Mouse (Mus musculus): Measurements from ENCODE around the gene Ramac. TPM values are rescaled to one million over a fixed set of nuclear protein-coding genes. Genes with fewer than 3 reads are reported as not detected.

Gene Ramac
- total and polyA plus RNA-seq, 3 experiments, result 30.8 to 134 (median 56.8) TPM

GRCm38 (mm10) chr7:81777667-81778218 is 15.0 kb downstream of the Ramac start:
- no peak for TF ChIP-seq HCFC1 (IDR thresholded peaks at IDR 0.05; ENCODE audit: low read depth, low read length)
- TF ChIP-seq EP300 (IDR thresholded peaks at IDR 0.05; ENCODE audit: low read length), result no peak
- peak; percentile 56 for TF ChIP-seq RAD21 (IDR thresholded peaks at IDR 0.05; ENCODE audit: low read depth, low read length)
- TF ChIP-seq NELFE (IDR thresholded peaks at IDR 0.05; ENCODE audit: low read depth, low read length), result no peak
- peak; percentile 70 for TF ChIP-seq ZNF384 (IDR thresholded peaks at IDR 0.05; ENCODE audit: low read depth, low read length)
- TF ChIP-seq MXI1 (IDR thresholded peaks at IDR 0.05; ENCODE audit: low read depth, low read length), result no peak
- no peak for TF ChIP-seq MAX (IDR thresholded peaks at IDR 0.05; ENCODE audit: low read length)
- TF ChIP-seq POLR2AphosphoS2 (IDR thresholded peaks at IDR 0.05; ENCODE audit: low read depth, low read length), result no peak
- TF ChIP-seq MEF2A (IDR thresholded peaks at IDR 0.05; ENCODE audit: borderline replicate concordance, low read depth, low read length), result no peak
- TF ChIP-seq SMC3 (IDR thresholded peaks at IDR 0.05; ENCODE audit: low read depth, low read length), result peak; percentile 32
- no peak for TF ChIP-seq ZKSCAN1 (IDR thresholded peaks at IDR 0.05; ENCODE audit: borderline replicate concordance, low read depth, low read length)
- no peak for TF ChIP-seq BHLHE40 (IDR thresholded peaks at IDR 0.05; ENCODE audit: low read depth, low read length)
- TF ChIP-seq CTCF (conservative IDR thresholded peaks at IDR 0.05 in 1 of 2, IDR thresholded peaks at IDR 0.05 in 1 of 2; ENCODE audit: low read depth in 2 of 2, low read length in 2 of 2), result peak in 1 of 2 experiments; percentile 61; a peak in 2 of 4 replicates
- no peak for TF ChIP-seq IRF4 (IDR thresholded peaks at IDR 0.05; ENCODE audit: low read depth, low read length)
- TF ChIP-seq CHD2 (IDR thresholded peaks at IDR 0.05; ENCODE audit: low read length), result no peak
- no peak for TF ChIP-seq ETS1 (conservative IDR thresholded peaks at IDR 0.05; ENCODE audit: low read depth, low read length)
- Histone ChIP-seq H3K4me3 (replicated peaks in 1 of 3; ENCODE audit: low read depth in 2 of 3, low read length in 2 of 3, poor library complexity in 1 of 3) (no peak overlapping the region), H3K9me3 (replicated peaks; ENCODE audit: low read length) (peaks cover 14% of the 10 kb centered on the region), H3K4me1 (ENCODE audit: control insufficient read depth in 1 of 2, insufficient read depth in 2 of 2) (peaks cover 0 to 23% of the 10 kb centered on the region in 2 experiments; a peak in 2 of 4 replicates), H3K27ac (ENCODE audit: insufficient read depth, low read depth) (no peak overlapping the region), H3K27me3 (replicated peaks) (no peaks in the 10 kb centered on the region), H3K9ac (ENCODE audit: insufficient read depth, low read depth) (no peak overlapping the region), H3K4me2 (ENCODE audit: insufficient read depth, low read depth, poor library complexity, severe bottlenecking) (no peak overlapping the region), H3K79me2 (replicated peaks; ENCODE audit: control insufficient read depth, extremely low read depth, insufficient read depth, poor library complexity, severe bottlenecking) (no peaks in the 10 kb centered on the region), H3K36me3 (replicated peaks in 1 of 2; ENCODE audit: control insufficient read depth in 1 of 2, insufficient read depth in 1 of 2, low read length in 1 of 2) (peaks cover 21 to 46% of the 10 kb centered on the region in 2 experiments)
- in situ Hi-C loops (cut with MboI; ENCODE audit: low pct_ligation_motif_present, low pct_unique_long_range_greater_than_20kb, low sequenced_read_pairs), result loop anchor here (25.0 kb wide), 2 partner anchors 335 to 485 kb away; no protein-coding TSS in a partner anchor
- dilution Hi-C loops (cut with MboI; ENCODE audit: extremely low pct_ligation_motif_present, extremely low pct_unique_long_range_greater_than_20kb, low sequenced_read_pairs), result no loop called here
- DNase-seq (ENCODE audit: extremely low read depth), result peak; percentile 11

- peak overlapping the region; percentile 93 for H3K27ac ChIP-seq (ENCODE audit: insufficient read depth, low read depth)
- H3K9ac ChIP-seq (ENCODE audit: insufficient read depth, low read depth), result peak overlapping the region; percentile 72
These were observed 25.8 kb downstream of the Ramac start for GRCm38 (mm10) chr7:81788536-81788935.

More at GRCm38 (mm10) chr7:81788536-81788935, 25.8 kb downstream of the Ramac start:
- TF ChIP-seq CHD2 (IDR thresholded peaks at IDR 0.05; ENCODE audit: low read length) (peak; percentile 58; the same call in 1 of the 2 replicates), KAT2A (IDR thresholded peaks at IDR 0.05; ENCODE audit: insufficient replicate concordance, low read length) (no peak)
- H3K79me2 ChIP-seq (replicated peaks; ENCODE audit: control insufficient read depth, extremely low read depth, insufficient read depth, poor library complexity, severe bottlenecking), result no peaks in the 10 kb centered on the region; the same call in 1 of the 2 replicates
- peak overlapping the region; percentile 82 for H3K4me2 ChIP-seq (ENCODE audit: insufficient read depth, low read depth, poor library complexity, severe bottlenecking)
- peak; percentile 50 for DNase-seq (ENCODE audit: extremely low read depth)
- dilution Hi-C loops (cut with MboI; ENCODE audit: extremely low pct_ligation_motif_present, extremely low pct_unique_long_range_greater_than_20kb, low sequenced_read_pairs), result no loop called here
- no peaks in the 10 kb centered on the region for H3K9me3 ChIP-seq (replicated peaks; ENCODE audit: low read length)
- H3K27me3 ChIP-seq (replicated peaks), result no peaks in the 10 kb centered on the region
- H3K4me1 ChIP-seq (ENCODE audit: control insufficient read depth in 1 of 2, insufficient read depth in 2 of 2), result peaks cover 0 to 14% of the 10 kb centered on the region in 2 experiments; a peak in 1 of 4 replicates
- in situ Hi-C loops (cut with MboI; ENCODE audit: low pct_ligation_motif_present, low pct_unique_long_range_greater_than_20kb, low sequenced_read_pairs), result loop anchor here (25.0 kb wide), 2 partner anchors 324 to 474 kb away; no protein-coding TSS in a partner anchor
- H3K36me3 ChIP-seq (replicated peaks in 1 of 2; ENCODE audit: control insufficient read depth in 1 of 2, insufficient read depth in 1 of 2, low read length in 1 of 2), result peaks cover 5 to 34% of the 10 kb centered on the region in 2 experiments
- H3K4me3 ChIP-seq (replicated peaks in 1 of 3; ENCODE audit: low read depth in 2 of 3, low read length in 2 of 3, poor library complexity in 1 of 3), result peak overlapping the region; percentile 46 to 81 (median 68)
